Mouse (Mus musculus) brain, embryonic 18.5 days (tissue): ENCODE data around the gene Il20rb.
A peak's percentile ranks its signal among the peaks of the same experiment; 100 is the strongest.

Experiments
- DNase-seq: peaks from one replicate; pipeline ENCODE4 v3.0.0-alpha.2; 2012; ENCODE audit warnings: low read depth, low spot score

Gene Il20rb

GRCm38 (mm10) chr9:100486431-100486830 lies at the start of gene Il20rb:
Gene Il20rb (minus strand): TSS chr9:100486788.
- no peak for DNase-seq

GRCm38 (mm10) chr9:100535618-100536262 lies 49.2 kb upstream of the Il20rb start:
- peak; percentile 51 for DNase-seq

- DNase-seq = no peak
These were observed 48.1 kb upstream of the Il20rb start for GRCm38 (mm10) chr9:100534686-100535085.

- no peak for DNase-seq
These were observed 46.4 kb upstream of the Il20rb start for GRCm38 (mm10) chr9:100532847-100533505.

DNA sequence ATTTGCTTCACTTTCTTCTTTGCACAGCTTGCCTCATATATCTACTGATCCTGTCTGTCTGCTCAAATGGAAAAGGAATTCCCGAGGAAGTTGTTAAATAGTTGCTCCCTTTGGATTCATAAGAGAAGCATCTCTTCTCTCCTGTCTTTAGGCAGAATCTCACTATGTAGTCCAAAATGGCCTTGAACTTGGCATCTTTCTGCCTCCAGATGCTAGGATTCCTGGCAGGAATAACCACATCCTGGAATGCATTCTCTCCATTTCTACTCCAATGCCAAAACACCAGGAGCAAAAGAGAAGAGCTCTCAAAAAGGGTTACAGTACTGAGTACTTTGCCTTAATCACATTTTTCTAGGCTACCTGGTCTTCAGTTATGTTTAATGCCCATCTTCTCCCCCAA lies 44.7 kb upstream of the Il20rb start:
- DNase-seq = no peak

DNA sequence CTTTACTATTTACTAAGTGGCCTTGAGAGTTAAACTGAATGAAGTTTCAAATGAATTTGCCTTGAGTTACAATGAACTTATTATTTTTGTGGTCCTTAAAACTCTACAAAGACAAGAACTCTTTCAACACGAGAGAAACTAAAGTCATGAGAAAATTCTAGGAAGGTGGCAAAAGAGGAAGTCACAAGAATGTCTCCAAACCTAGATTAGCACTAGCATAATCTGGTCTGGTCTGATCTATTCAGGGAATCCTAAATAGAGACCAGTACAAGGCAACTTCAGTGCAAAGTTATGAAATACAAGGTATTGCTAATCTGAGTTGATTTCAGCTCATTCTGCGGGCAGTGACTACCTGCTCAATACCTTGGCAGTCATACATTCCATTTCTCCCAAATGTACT lies 38.6 kb upstream of the Il20rb start:
- no peak for DNase-seq

- no peak for DNase-seq
These were observed 35.4 kb upstream of the Il20rb start for GRCm38 (mm10) chr9:100522029-100522428.

DNA sequence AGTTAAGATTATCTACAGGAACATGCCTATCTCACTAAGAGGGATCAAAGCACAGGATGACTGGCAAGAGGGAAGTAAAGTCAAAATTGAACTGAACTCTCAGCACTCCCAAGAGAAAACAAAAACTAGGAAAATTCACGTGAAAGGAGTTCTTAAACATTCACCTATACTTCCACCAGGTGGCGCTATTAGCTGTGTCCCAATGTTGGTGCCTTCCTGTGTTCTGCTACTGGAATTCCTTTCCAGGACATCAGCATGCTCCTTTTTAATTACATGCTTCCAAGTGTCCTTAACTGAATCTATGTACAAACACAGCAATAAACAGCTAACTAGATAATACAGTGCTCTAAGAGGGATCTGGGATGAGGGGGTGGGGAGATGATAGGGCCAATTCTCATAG lies 34.0 kb upstream of the Il20rb start:
- DNase-seq = no peak

GRCm38 (mm10) chr9:100520012-100520411 lies 33.4 kb upstream of the Il20rb start:
- no peak for DNase-seq

GRCm38 (mm10) chr9:100507581-100507980 lies 21.0 kb upstream of the Il20rb start:
- DNase-seq = no peak

DNA sequence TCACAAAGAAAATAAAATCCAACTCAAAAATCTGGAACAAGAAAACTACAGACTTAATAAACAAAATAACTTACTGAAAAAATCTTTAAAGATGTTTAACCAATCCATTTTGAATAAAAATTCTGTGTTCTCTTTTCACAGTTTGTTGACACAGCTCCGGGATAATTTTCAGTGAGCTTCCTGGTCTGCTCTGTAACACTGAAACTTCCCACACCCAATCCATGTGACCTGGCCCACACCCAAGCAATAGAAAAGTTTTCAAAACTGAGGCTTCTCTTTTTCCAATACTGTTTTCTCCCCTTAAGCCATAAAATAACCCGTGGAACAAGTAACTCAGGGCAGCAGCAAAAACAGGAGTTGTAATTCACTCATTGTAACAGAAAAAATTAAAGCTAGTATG lies 20.1 kb upstream of the Il20rb start:
- DNase-seq = no peak

- no peak for DNase-seq
These were observed 18.9 kb upstream of the Il20rb start for GRCm38 (mm10) chr9:100505498-100505897.

DNA sequence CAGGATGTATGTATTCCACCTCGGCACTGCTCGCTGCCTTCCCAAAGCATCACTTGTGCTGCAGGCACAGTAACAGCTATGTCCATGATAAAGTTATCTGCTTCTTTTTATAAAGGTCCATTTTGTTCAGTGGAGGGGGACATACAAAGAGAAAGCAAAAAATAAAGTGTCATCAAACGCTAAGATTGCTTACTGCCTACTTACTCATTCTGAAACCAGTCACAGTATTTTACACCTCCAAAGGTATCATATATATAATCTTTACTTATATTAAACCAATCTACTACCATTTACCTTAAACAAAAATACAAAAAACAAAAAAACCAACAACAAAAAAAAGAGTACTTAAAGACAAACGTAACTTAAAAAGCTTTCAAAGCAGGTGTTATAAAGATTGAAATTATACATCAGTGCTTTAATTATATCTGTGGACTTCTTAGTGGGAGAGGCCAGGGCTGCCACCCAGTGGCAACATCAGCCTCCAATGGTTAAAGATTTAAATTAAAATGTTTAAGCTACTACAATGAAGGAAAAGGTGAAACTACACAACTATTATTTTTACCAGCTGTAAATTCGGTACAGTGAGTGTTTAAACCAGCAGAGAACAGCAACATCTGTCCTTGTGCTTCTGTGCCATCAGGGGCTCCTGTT lies 7.1 kb upstream of the Il20rb start:
- no peak for DNase-seq

- no peak for DNase-seq
These were observed 4.8 kb upstream of the Il20rb start for GRCm38 (mm10) chr9:100491424-100491823.

GRCm38 (mm10) chr9:100488969-100489368 lies 2.4 kb upstream of the Il20rb start:
- no peak for DNase-seq

DNA sequence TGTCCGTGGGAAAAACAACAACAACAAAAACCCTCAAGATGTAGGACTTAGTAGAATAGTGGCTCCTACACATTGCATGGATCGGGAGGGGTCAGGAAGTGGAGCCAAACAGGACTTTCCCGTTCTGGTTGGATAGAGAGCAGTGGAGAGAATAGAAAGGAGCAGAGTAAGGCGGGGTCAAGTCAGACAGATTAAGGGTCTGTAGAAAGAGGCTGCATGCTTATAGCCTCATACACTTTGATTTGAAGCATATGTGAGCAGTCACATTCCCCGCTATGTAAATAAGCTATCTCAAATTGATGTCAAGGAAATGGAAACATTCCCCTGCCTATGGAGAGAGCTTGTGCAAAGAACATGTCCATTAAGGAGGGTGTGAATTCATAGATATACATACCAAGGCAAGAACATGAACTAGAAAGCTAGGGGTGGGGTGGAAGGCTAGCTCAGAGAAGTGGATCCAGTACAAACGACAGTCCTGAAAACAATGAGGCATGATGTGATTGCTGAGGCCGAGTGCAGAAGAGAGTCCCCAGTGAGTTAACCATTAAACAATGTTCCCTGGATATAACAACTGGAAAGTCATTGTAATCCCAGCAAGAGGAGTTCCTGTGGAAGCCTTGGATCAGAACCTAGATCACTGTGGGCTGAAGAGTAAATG lies 1.6 kb upstream of the Il20rb start:
- DNase-seq = no peak

- no peak for DNase-seq
These were observed 3.3 kb downstream of the Il20rb start for GRCm38 (mm10) chr9:100483318-100483717.

- DNase-seq = no peak
These were observed 5.0 kb downstream of the Il20rb start for GRCm38 (mm10) chr9:100481626-100482025.

GRCm38 (mm10) chr9:100474056-100474455 lies 12.5 kb downstream of the Il20rb start:
- DNase-seq = no peak

DNA sequence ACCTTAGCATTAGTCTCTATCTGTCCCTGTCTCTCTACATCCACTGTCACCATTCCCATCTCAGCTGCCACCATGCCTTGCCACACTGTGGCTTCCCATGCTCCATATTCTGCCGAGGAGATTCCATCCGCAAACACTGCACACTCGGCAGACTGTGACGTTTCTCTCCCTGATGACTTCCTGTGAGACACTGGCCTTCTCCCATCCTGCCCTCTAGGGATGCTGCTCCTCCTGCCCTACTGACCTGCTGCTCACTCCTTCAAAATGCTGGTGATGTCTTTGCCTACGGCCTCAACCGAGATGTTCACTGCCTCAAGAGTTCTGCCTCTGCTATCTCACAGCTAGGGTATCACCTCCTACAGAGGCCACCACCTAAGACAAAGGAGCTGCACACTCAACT lies 13.2 kb downstream of the Il20rb start:
- no peak for DNase-seq

DNA sequence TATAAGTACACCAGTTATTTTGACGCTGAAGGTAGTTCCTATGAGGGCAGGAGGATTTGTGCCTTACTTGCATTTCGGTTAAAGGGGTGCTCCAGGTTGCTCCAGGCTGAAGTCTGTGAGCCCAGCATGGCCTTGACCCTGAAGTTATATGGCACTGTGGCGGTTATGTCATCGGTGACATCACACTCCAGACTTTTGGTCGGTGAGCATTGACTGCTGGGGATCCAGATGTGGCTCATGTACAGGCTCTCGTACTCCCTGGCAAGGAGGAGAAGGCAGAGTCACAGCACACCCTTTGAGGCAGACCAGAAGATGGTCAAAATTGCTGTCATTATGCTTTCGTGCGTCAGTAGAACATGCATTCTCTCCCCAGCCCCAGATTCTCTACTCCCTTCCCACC lies 13.7 kb downstream of the Il20rb start:
- DNase-seq = no peak

DNA sequence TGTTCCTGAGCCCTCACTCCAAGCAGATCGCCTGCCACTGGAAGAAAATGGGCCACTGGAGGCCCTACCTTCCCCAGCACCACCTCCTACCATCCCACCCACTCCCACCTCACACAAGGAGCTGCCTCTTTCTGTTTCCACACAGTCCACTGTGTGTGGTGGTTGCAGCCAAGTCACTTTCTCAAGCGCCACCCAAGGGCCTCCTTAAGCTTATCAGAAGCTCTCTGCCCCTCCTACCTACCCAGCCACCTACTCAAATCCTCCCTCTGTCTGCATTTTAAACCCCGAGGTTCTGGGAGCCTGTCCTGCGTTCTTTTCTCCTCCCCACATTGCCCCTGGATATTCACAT lies 15.0 kb downstream of the Il20rb start:
- DNase-seq = no peak
